Mouse (Mus musculus) lung, adult 2 months (tissue): ENCODE results near the gene Mrps18b.

Experiments used
- CTCF ChIP-seq: fragments of 200-500 bp; IDR thresholded peaks from 2 replicates; pipeline ENCODE4 v1.5.1; 2011; ENCODE audit warnings: mild to moderate bottlenecking, low read length, control low read depth; ENCODE audit not compliant: insufficient read depth
- POLR2A ChIP-seq: fragments of 200-500 bp; IDR thresholded peaks from 2 replicates; pipeline ENCODE4 v1.6.1; 2011; ENCODE audit warnings: low read depth, mild to moderate bottlenecking, control low read depth, low read length, borderline replicate concordance; ENCODE audit errors: extremely low read depth

GRCm38 (mm10) chr17:35870151-35870883 lies 45.9 kb downstream of the Mrps18b start:
- TF ChIP-seq CTCF (no peak), POLR2A (peak; percentile 74; the same call in 1 of the 2 replicates)
